Mouse (Mus musculus) lung, postnatal 4 days (tissue): ENCODE results near the gene Klc4.

ENCODE experiments used
- DNase-seq, 2 experiments: peaks; one replicate each; pipeline ENCODE4 v3.0.0; 2021

The Klc4 gene

GRCm38 (mm10) chr17:46619683-46620357 is 26.0 kb downstream of the Klc4 start:
- DNase-seq = no peak

- peak; percentile 36 to 60 for DNase-seq
These were observed 26.8 kb downstream of the Klc4 start for GRCm38 (mm10) chr17:46618769-46619682.

GRCm38 (mm10) chr17:46618394-46618768 is 27.4 kb downstream of the Klc4 start:
- no peak for DNase-seq

- DNase-seq = no peak
These were observed 28.0 kb downstream of the Klc4 start for GRCm38 (mm10) chr17:46617799-46618198.

GRCm38 (mm10) chr17:46613229-46613628 is 32.6 kb downstream of the Klc4 start:
- DNase-seq = no peak

- peak; percentile 43 to 55 for DNase-seq
These were observed 33.0 kb downstream of the Klc4 start for GRCm38 (mm10) chr17:46612820-46613219.

- no peak for DNase-seq
These were observed 33.6 kb downstream of the Klc4 start for GRCm38 (mm10) chr17:46612189-46612588.

GRCm38 (mm10) chr17:46611316-46611715 is 34.5 kb downstream of the Klc4 start:
- no peak for DNase-seq

- DNase-seq = peak; percentile 72 to 82
These were observed 35.9 kb downstream of the Klc4 start for GRCm38 (mm10) chr17:46609721-46610514.

GRCm38 (mm10) chr17:46605987-46606386 is 39.8 kb downstream of the Klc4 start:
- DNase-seq = peak in 1 of 2 experiments; percentile 48

GRCm38 (mm10) chr17:46605126-46605525 is 40.7 kb downstream of the Klc4 start:
- DNase-seq = no peak

GRCm38 (mm10) chr17:46603229-46603628 is 42.6 kb downstream of the Klc4 start:
- DNase-seq = no peak

GRCm38 (mm10) chr17:46602212-46602611 is 43.6 kb downstream of the Klc4 start:
- peak; percentile 65 to 85 for DNase-seq

GRCm38 (mm10) chr17:46600569-46600968 is 45.3 kb downstream of the Klc4 start:
- no peak for DNase-seq

- no peak for DNase-seq
These were observed 46.9 kb downstream of the Klc4 start for GRCm38 (mm10) chr17:46598963-46599362.

- DNase-seq = no peak
These were observed 47.9 kb downstream of the Klc4 start for GRCm38 (mm10) chr17:46597956-46598355.

- DNase-seq = no peak
These were observed 50.5 kb downstream of the Klc4 start for GRCm38 (mm10) chr17:46595336-46595735.

- no peak for DNase-seq
These were observed 51.2 kb downstream of the Klc4 start for GRCm38 (mm10) chr17:46594606-46595005.

- DNase-seq = no peak
These were observed 52.7 kb downstream of the Klc4 start for GRCm38 (mm10) chr17:46593124-46593523.

- DNase-seq = peak; percentile 30 to 60
These were observed 54.4 kb downstream of the Klc4 start for GRCm38 (mm10) chr17:46591406-46591805.

GRCm38 (mm10) chr17:46590439-46590838 is 55.4 kb downstream of the Klc4 start:
- DNase-seq = no peak

- DNase-seq = no peak
These were observed 56.0 kb downstream of the Klc4 start for GRCm38 (mm10) chr17:46589635-46590314.

- no peak for DNase-seq
These were observed 56.9 kb downstream of the Klc4 start for GRCm38 (mm10) chr17:46588913-46589312.
